Mouse (Mus musculus): ENCODE measurements at regions not wholly inside any gene's neighbourhood (a gene's known extent, or its start where the extent isn't known, plus 50 kb on each side); places are given as distances from the start of the nearest gene placed in this dataset.

- DNase-seq = peak; percentile 72 to 81
These were observed 63.4 kb upstream of the Tmem189 start for GRCm38 (mm10) chr2:167752805-167753556.

- DNase-seq = no peak
These were observed 62.0 kb upstream of the Tmem189 start for GRCm38 (mm10) chr2:167751585-167751984.

GRCm38 (mm10) chr2:167748297-167748696, 58.7 kb upstream of the Tmem189 start:
- DNase-seq = no peak

GRCm38 (mm10) chr2:167747164-167747843, 57.7 kb upstream of the Tmem189 start:
- no peak for DNase-seq

GRCm38 (mm10) chr2:167746344-167746743, 56.7 kb upstream of the Tmem189 start:
- no peak for DNase-seq

- DNase-seq = no peak
These were observed 55.8 kb upstream of the Tmem189 start for GRCm38 (mm10) chr2:167745409-167745808.

GRCm38 (mm10) chr2:167744080-167744479, 54.5 kb upstream of the Tmem189 start:
- no peak for DNase-seq

- DNase-seq = no peak
These were observed 52.9 kb upstream of the Tmem189 start for GRCm38 (mm10) chr2:167742479-167742878.

- no peak for DNase-seq
These were observed 51.0 kb upstream of the Tmem189 start for GRCm38 (mm10) chr2:167740516-167741189.

Data from cerebellum, postnatal 14 days (tissue).